Mouse (Mus musculus) liver, embryonic 13.5 days (tissue): ENCODE data around the gene Zyx. TPM values are rescaled to one million over a fixed set of nuclear protein-coding genes. Genes with fewer than 3 reads are reported as not detected.

Experiments
- polyA plus RNA-seq: library from polyadenylated mRNA; unstranded; fragments of >200 nt; fragmentation: Nextera tagmentation; extraction: Ambion mirVana; gene quantifications from 2 replicates; pipeline ENCODE4 v1.2.1, GENCODE M21; 2015

Gene Zyx
- polyA plus RNA-seq, 1 experiment from 2014 or later, result 36.5 TPM

Other genes starting within 250 kb of the Zyx start
- gene Tas2r139, start 208.7 kb upstream of the Zyx start, polyA plus RNA-seq, result not detected in 2 replicates
- gene Tas2r144, start 134.3 kb upstream of the Zyx start, polyA plus RNA-seq, result not detected in 2 replicates
- 6.9 and 8.1 TPM in 2 replicates for gene Gstk1, start 103.7 kb upstream of the Zyx start, polyA plus RNA-seq
- gene Tmem139, start 87.7 kb upstream of the Zyx start, polyA plus RNA-seq, result 0.12 TPM in 1 of 2 replicates, not detected in the other
- gene Casp2, start 84.6 kb upstream of the Zyx start, polyA plus RNA-seq, result 26.0 and 29.8 TPM in 2 replicates
- gene Clcn1, start 62.9 kb upstream of the Zyx start, polyA plus RNA-seq, result 0.08 TPM in 1 of 2 replicates, not detected in the other
- 0.05 TPM in 2 replicates for gene Fam131b, start 25.0 kb upstream of the Zyx start, polyA plus RNA-seq
- gene Epha1, start 23.6 kb downstream of the Zyx start, polyA plus RNA-seq, result 2.7 and 2.9 TPM in 2 replicates
- not detected in 2 replicates for gene Tas2r143, start 50.6 kb downstream of the Zyx start, polyA plus RNA-seq
- gene Tas2r135, start 55.8 kb downstream of the Zyx start, polyA plus RNA-seq, result not detected in 2 replicates
- gene Tas2r126, start 84.9 kb downstream of the Zyx start, polyA plus RNA-seq, result not detected in 2 replicates
- gene Olfr458, start 115.6 kb downstream of the Zyx start, polyA plus RNA-seq, result not detected in 2 replicates
- gene Olfr457, start 126.7 kb downstream of the Zyx start, polyA plus RNA-seq, result not detected in 2 replicates
- gene Olfr456, start 137.6 kb downstream of the Zyx start, polyA plus RNA-seq, result not detected in 2 replicates
- gene Olfr455, start 198.0 kb downstream of the Zyx start, polyA plus RNA-seq, result not detected in 2 replicates
- gene Tcaf3, start 248.1 kb downstream of the Zyx start, polyA plus RNA-seq, result not detected in 2 replicates